Mouse (Mus musculus) CH12.LX (cell line): ENCODE data around the gene 4931417E11Rik.

Experiments used
- BHLHE40 ChIP-seq: IDR thresholded peaks from 2 replicates; pipeline ENCODE4 v1.6.1; 2011; ENCODE audit warnings: mild to moderate bottlenecking, low read depth, low read length, improper control_type of control experiment
- CTCF ChIP-seq, 2 experiments: IDR thresholded peaks in 1 of 2; conservative IDR thresholded peaks in 1 of 2; 2 replicates each; pipeline ENCODE4 v1.5.1; 2011 to 2012; ENCODE audit warnings: low read depth in 2 of 2, low read length in 2 of 2, improper control_type of control experiment in 1 of 2, inconsistent platforms in 1 of 2, mild to moderate bottlenecking in 1 of 2, moderate library complexity in 1 of 2
- E2F4 ChIP-seq: IDR thresholded peaks from 2 replicates; pipeline ENCODE4 v1.6.1; 2011; ENCODE audit warnings: low read depth, low read length, improper control_type of control experiment; ENCODE audit not compliant: insufficient replicate concordance
- EP300 ChIP-seq: IDR thresholded peaks from 2 replicates; pipeline ENCODE4 v1.6.1; 2011; ENCODE audit warnings: low read length, improper control_type of control experiment
- JUN ChIP-seq: IDR thresholded peaks from 2 replicates; pipeline ENCODE4 v1.6.1; 2011; ENCODE audit warnings: low read depth, mild to moderate bottlenecking, low read length, improper control_type of control experiment, moderate library complexity; ENCODE audit not compliant: insufficient read depth
- MAFK ChIP-seq: IDR thresholded peaks from 2 replicates; pipeline ENCODE4 v1.6.1; 2011; ENCODE audit warnings: low read length, improper control_type of control experiment; ENCODE audit not compliant: insufficient replicate concordance
- NELFE ChIP-seq: IDR thresholded peaks from 2 replicates; pipeline ENCODE4 v1.6.1; 2011; ENCODE audit warnings: low read depth, low read length, improper control_type of control experiment
- POLR2A ChIP-seq: IDR thresholded peaks from 2 replicates; pipeline ENCODE4 v1.6.1; 2011; ENCODE audit warnings: low read depth, mild to moderate bottlenecking, improper control_type of control experiment, low read length
- POLR2AphosphoS2 ChIP-seq: IDR thresholded peaks from 2 replicates; pipeline ENCODE4 v1.6.1; 2011; ENCODE audit warnings: low read depth, low read length, improper control_type of control experiment
- SIN3A ChIP-seq: IDR thresholded peaks from 2 replicates; pipeline ENCODE4 v1.6.1; 2012; ENCODE audit warnings: low read length, improper control_type of control experiment, inconsistent platforms
- TBP ChIP-seq: conservative IDR thresholded peaks from 2 replicates; pipeline ENCODE4 v1.6.1; 2011; ENCODE audit warnings: low read depth, low read length, improper control_type of control experiment

GRCm38 (mm10) chr6:73497321-73497720, 27.9 kb upstream of the 4931417E11Rik start:
- TF ChIP-seq POLR2A: no peak
- no peak for TF ChIP-seq CTCF (conservative IDR thresholded peaks at IDR 0.05 in 1 of 2, IDR thresholded peaks at IDR 0.05 in 1 of 2; ENCODE audit: low read depth in 2 of 2, low read length in 2 of 2)
- TF ChIP-seq POLR2AphosphoS2: no peak
- TF ChIP-seq EP300: no peak
- no peak for TF ChIP-seq SIN3A
- TF ChIP-seq NELFE: no peak
- TF ChIP-seq MAFK: no peak
- no peak for TF ChIP-seq TBP
- TF ChIP-seq JUN: no peak
- no peak for TF ChIP-seq BHLHE40
- no peak for TF ChIP-seq E2F4
